Comparison of ENCODE assay signal across 38 mouse cellular contexts in genomic region chr9:123835851-123836250, GRCm38 (mm10). TPM values are rescaled to one million over a fixed set of nuclear protein-coding genes. Genes with fewer than 3 reads are reported as not detected.
"Had no signal": no experiment of that assay in that cellular context is flagged by ENCODE, and none has a peak within 500 bp of the region (broad histone marks: within the 10 kb centered on the region; RNA-seq: fewer than 3 reads in every experiment).

No protein-coding gene starts in this region.

- H3K36me3 ChIP-seq: intestine, embryonic 15.5 days had no signal

- H3K9me3 ChIP-seq: heart, embryonic 13.5 days; heart, embryonic 15.5 days; hindbrain, embryonic 13.5 days; hindbrain, embryonic 15.5 days; intestine, embryonic 15.5 days; kidney, embryonic 15.5 days; limb, embryonic 10.5 days; limb, embryonic 12.5 days; liver, embryonic 13.5 days; liver, embryonic 15.5 days had no signal

- H3K27me3 ChIP-seq: heart, embryonic 13.5 days; heart, embryonic 15.5 days; hindbrain, embryonic 13.5 days; hindbrain, embryonic 15.5 days; intestine, embryonic 15.5 days; kidney, embryonic 15.5 days; limb, embryonic 12.5 days; liver, embryonic 13.5 days; liver, embryonic 15.5 days had no signal

- H3K27ac ChIP-seq: gastrocnemius, adult 2 months; heart, embryonic 13.5 days; heart, embryonic 15.5 days; hindbrain, embryonic 13.5 days; hindbrain, embryonic 15.5 days; hindbrain, postnatal 0 days; intestine, embryonic 15.5 days; kidney, embryonic 15.5 days; kidney, postnatal 0 days; limb, embryonic 10.5 days; limb, embryonic 12.5 days; liver, embryonic 13.5 days; liver, embryonic 15.5 days had no signal

- DNase-seq: gastrocnemius, adult 2 months; gastrocnemius, postnatal 10 days; gastrocnemius, postnatal 36 days; heart, adult 18-20 months; heart, postnatal 14 days; heart, postnatal 36 days; kidney, adult 18-20 months; kidney, adult 9 months; kidney, postnatal 14 days; kidney, postnatal 36 days; layer of hippocampus, adult 9-11 months; layer of hippocampus, postnatal 36 days; liver; liver, embryonic 13.5 days had no signal

- H3K4me1 ChIP-seq: heart, embryonic 13.5 days; heart, embryonic 15.5 days; hindbrain, embryonic 13.5 days; hindbrain, embryonic 15.5 days; intestine, embryonic 15.5 days; kidney, embryonic 15.5 days; limb, embryonic 10.5 days; limb, embryonic 12.5 days; liver, embryonic 13.5 days; liver, embryonic 15.5 days had no signal

- ATAC-seq: hindbrain, postnatal 0 days; inflammation-experienced regulatory T-cells, adult 6 months; intestine, embryonic 15.5 days; intestine, postnatal 0 days had no signal

- H3K4me3 ChIP-seq: gastrocnemius, adult 2 months; heart, embryonic 13.5 days; heart, embryonic 15.5 days; hindbrain, embryonic 13.5 days; hindbrain, embryonic 15.5 days; intestine, embryonic 15.5 days; kidney, embryonic 15.5 days; limb, embryonic 10.5 days; limb, embryonic 12.5 days; liver, embryonic 13.5 days; liver, embryonic 15.5 days had no signal

RNA-seq across cellular contexts. Expression of gene Xcr1, which starts 26.0 kb away (rescaled TPM):
- total RNA-seq: gastrocnemius, adult 2 months; gastrocnemius, postnatal 36 days; heart, adult 8-10 months; heart, postnatal 36 days; hindbrain, postnatal 0 days; layer of hippocampus, adult 18-20 months; layer of hippocampus, adult 8-10 months; layer of hippocampus, postnatal 14 days; layer of hippocampus, postnatal 36 days; left cerebral cortex, adult 18-20 months; left cerebral cortex, adult 8-10 months; left cerebral cortex, postnatal 14 days; left cerebral cortex, postnatal 36 days had no signal
- polyA plus RNA-seq: heart, embryonic 11.5 days; heart, embryonic 13.5 days; heart, embryonic 15.5 days; intestine, embryonic 15.5 days; kidney, embryonic 15.5 days; limb, embryonic 10.5 days; limb, embryonic 14.5 days; liver, embryonic 11.5 days; liver, embryonic 13.5 days had no signal

RNA-seq across cellular contexts. Expression of gene Cxcr6, which starts 29.6 kb away (rescaled TPM):
- total RNA-seq: gastrocnemius, postnatal 10 days; gastrocnemius, postnatal 36 days; heart, postnatal 36 days; hindbrain, postnatal 0 days; layer of hippocampus, adult 18-20 months; layer of hippocampus, adult 8-10 months; layer of hippocampus, postnatal 14 days; layer of hippocampus, postnatal 36 days; left cerebral cortex, adult 18-20 months; left cerebral cortex, adult 8-10 months; left cerebral cortex, postnatal 14 days; left cerebral cortex, postnatal 36 days had no signal
- polyA plus RNA-seq: hindbrain, postnatal 0 days had no signal
